Mouse (Mus musculus) lung, embryonic 14.5 days (tissue): ENCODE measurements at regions not wholly inside any gene's neighbourhood (a gene's known extent, or its start where the extent isn't known, plus 50 kb on each side); places are given as distances from the start of the nearest gene placed in this dataset.

Experiments
- ATAC-seq: fragments of 200-750 bp; cut with Nextera tagmentation; 2 replicates; pipeline ENCODE4 v1.8.0; 2017; ENCODE audit warnings: mild to moderate bottlenecking, moderate TSS enrichment, moderate library complexity; ENCODE audit not compliant: insufficient read depth
- DNase-seq: peaks from one replicate; pipeline ENCODE4 v3.0.0-alpha.2; 2015
- H3K27ac ChIP-seq: fragments of 300-500 bp; sonication (generic); 2 replicates; pipeline ENCODE4 v1.5.1; 2014; ENCODE audit warnings: low read depth, mild to moderate bottlenecking, moderate library complexity
- H3K27me3 ChIP-seq: fragments of 300-500 bp; sonication (generic); 2 replicates; pipeline ENCODE4 v1.6.1; 2014; ENCODE audit warnings: low read length, control low read depth; ENCODE audit not compliant: insufficient read depth
- H3K36me3 ChIP-seq: fragments of 300-500 bp; sonication (generic); 2 replicates; pipeline ENCODE4 v1.6.1; 2014; ENCODE audit warnings: control low read depth; ENCODE audit not compliant: insufficient read depth
- H3K4me1 ChIP-seq: fragments of 300-500 bp; sonication (generic); 2 replicates; pipeline ENCODE4 v1.6.1; 2014; ENCODE audit warnings: antibody characterized with exemption, control low read depth; ENCODE audit not compliant: insufficient read depth
- H3K4me2 ChIP-seq: fragments of 300-500 bp; sonication (generic); 2 replicates; pipeline ENCODE4 v1.6.1; 2014; ENCODE audit warnings: mild to moderate bottlenecking
- H3K4me3 ChIP-seq: fragments of 300-500 bp; sonication (generic); 2 replicates; pipeline ENCODE4 v1.5.1; 2014; ENCODE audit warnings: low read depth, low read length
- H3K9ac ChIP-seq: fragments of 300-500 bp; sonication (generic); 2 replicates; pipeline ENCODE4 v1.6.1; 2014
- H3K9me3 ChIP-seq: fragments of 300-500 bp; sonication (generic); 2 replicates; pipeline ENCODE4 v1.6.1; 2016; ENCODE audit warnings: low read depth, low read length, control low read depth
- CTCF ChIP-seq: IDR thresholded peaks from 2 replicates; pipeline ENCODE4 v1.5.1; 2016; ENCODE audit warnings: antibody characterized with exemption, low read depth
- WGBS: fragments of 180-500 bp; shearing (Covaris S2); extraction: QIAGEN DNeasy Blood & Tissue Kit; methylation state at CpG from one replicate; pipeline ENCODE4 v1.1.7; 2014; 5-methylcytosine and 5-hydroxymethylcytosine counted together

DNA sequence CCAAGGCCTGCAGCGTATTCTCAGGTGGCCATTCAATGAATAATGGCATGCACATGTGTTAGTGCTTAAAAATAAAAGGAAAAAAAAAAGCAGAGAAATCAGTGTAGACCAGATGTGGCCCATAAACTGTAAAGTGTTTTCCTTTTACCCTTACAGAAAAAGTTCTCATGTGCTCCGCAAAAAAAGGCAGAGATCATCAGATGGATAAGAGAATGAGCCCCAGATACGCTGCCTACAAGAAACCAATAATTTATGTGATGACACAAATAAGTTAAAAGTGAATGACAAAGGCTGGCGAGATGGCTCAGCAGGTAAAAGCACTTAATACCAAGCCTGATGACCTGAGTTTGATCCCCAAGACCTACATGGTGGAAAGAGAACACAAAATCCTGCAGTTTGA, 70.5 kb upstream of the Eln start:
- DNase-seq (no peak), ATAC-seq (no peak)
- no peaks in the 10 kb centered on the region for H3K36me3 ChIP-seq
- H3K4me1 ChIP-seq = no peaks in the 10 kb centered on the region
- 80% methylated on average over 4 of the region's 4 CpGs for WGBS
- H3K27ac ChIP-seq = no peak overlapping the region
- H3K9ac ChIP-seq = no peak overlapping the region
- no peak overlapping the region for H3K4me2 ChIP-seq
- H3K9me3 ChIP-seq = peaks cover 4% of the 10 kb centered on the region; the same call in 1 of the 2 replicates
- no peaks in the 10 kb centered on the region for H3K27me3 ChIP-seq
- TF ChIP-seq CTCF = no peak
- no peak overlapping the region for H3K4me3 ChIP-seq

DNA sequence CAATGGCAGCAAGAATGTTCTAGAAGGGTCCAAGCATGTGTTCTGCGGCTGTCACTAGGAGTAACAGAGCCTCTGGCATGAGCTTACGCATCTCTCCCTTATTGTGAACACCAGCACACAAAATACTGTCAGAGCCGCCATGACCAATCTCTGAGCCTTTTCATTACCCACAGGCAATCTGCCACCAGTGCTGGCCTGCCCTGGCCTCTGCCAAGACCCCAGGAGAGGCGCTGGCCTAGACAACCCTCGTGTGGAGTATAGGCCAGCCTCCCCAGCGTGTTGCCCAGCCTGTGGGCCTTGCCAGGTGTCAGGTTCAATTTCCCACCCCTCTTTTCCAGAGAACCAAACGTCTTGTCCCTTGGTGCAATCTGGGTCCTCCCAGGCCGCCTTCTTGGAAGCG, 62.0 kb upstream of the Eln start:
- no peak for TF ChIP-seq CTCF
- ATAC-seq (no peak), DNase-seq (no peak)
- Histone ChIP-seq H3K27me3 (no peaks in the 10 kb centered on the region), H3K9me3 (peaks cover 6% of the 10 kb centered on the region; the same call in 1 of the 2 replicates), H3K4me3 (no peak overlapping the region), H3K36me3 (no peaks in the 10 kb centered on the region), H3K9ac (no peak overlapping the region), H3K27ac (no peak overlapping the region), H3K4me2 (no peak overlapping the region), H3K4me1 (no peaks in the 10 kb centered on the region)
- WGBS = 75% methylated on average over 9 of the region's 9 CpGs

GRCm38 (mm10) chr5:134804291-134805049, 57.3 kb upstream of the Eln start:
- no peak overlapping the region for H3K4me2 ChIP-seq
- no peaks in the 10 kb centered on the region for H3K27me3 ChIP-seq
- 90% methylated on average over 20 of the region's 20 CpGs for WGBS
- ATAC-seq (no peak), DNase-seq (no peak)
- H3K4me1 ChIP-seq = no peaks in the 10 kb centered on the region
- H3K4me3 ChIP-seq = no peak overlapping the region
- no peak overlapping the region for H3K27ac ChIP-seq
- TF ChIP-seq CTCF = peak; percentile 45
- no peak overlapping the region for H3K9ac ChIP-seq
- no peaks in the 10 kb centered on the region for H3K36me3 ChIP-seq
- H3K9me3 ChIP-seq = peaks cover 6% of the 10 kb centered on the region; the same call in 1 of the 2 replicates

- Histone ChIP-seq H3K9me3 (peaks cover 6% of the 10 kb centered on the region; the same call in 1 of the 2 replicates), H3K4me2 (no peak overlapping the region), H3K36me3 (no peaks in the 10 kb centered on the region), H3K4me3 (no peak overlapping the region), H3K27ac (no peak overlapping the region), H3K4me1 (peaks cover 4% of the 10 kb centered on the region; the same call in 1 of the 2 replicates), H3K27me3 (no peaks in the 10 kb centered on the region), H3K9ac (no peak overlapping the region)
- ATAC-seq (no peak), DNase-seq (no peak)
- no peak for TF ChIP-seq CTCF
- 75% methylated on average over 11 of the region's 11 CpGs for WGBS
Observed at GRCm38 (mm10) chr5:134802161-134802719, 55.1 kb upstream of the Eln start.

DNA sequence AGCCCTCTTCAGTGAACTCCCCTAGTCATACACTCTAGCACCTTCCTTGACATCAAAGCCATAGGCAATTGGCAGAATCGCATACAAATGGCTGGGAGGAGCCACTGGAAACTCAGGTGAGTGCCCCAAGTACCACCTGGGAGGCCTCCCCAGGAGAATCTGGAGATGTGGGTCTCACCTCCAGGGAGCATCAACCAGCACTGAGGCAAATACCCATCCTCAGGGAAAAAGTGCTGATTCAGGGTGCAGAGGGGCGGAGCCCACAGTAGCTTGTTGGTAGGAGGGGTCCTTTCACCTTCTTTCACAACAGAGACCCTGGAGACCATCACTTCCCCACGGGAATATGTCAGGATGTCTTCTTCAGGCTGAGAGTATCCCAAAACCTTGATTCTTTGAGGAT, 53.4 kb upstream of the Eln start:
- no peak for ATAC-seq
- H3K36me3 ChIP-seq = no peaks in the 10 kb centered on the region
- no peaks in the 10 kb centered on the region for H3K27me3 ChIP-seq
- H3K4me3 ChIP-seq = no peak overlapping the region
- no peak overlapping the region for H3K4me2 ChIP-seq
- DNase-seq = no peak
- no peak overlapping the region for H3K9ac ChIP-seq
- WGBS = 79% methylated on average over 3 of the region's 3 CpGs
- peaks cover 6% of the 10 kb centered on the region; the same call in 1 of the 2 replicates for H3K9me3 ChIP-seq
- no peak overlapping the region for H3K27ac ChIP-seq
- peaks cover 4% of the 10 kb centered on the region; the same call in 1 of the 2 replicates for H3K4me1 ChIP-seq
- no peak for TF ChIP-seq CTCF

GRCm38 (mm10) chr5:134799911-134800310, 52.8 kb upstream of the Eln start:
- H3K27me3 ChIP-seq = no peaks in the 10 kb centered on the region
- ATAC-seq (no peak), DNase-seq (no peak)
- H3K36me3 ChIP-seq = no peaks in the 10 kb centered on the region
- peaks cover 6% of the 10 kb centered on the region; the same call in 1 of the 2 replicates for H3K9me3 ChIP-seq
- H3K4me2 ChIP-seq = no peak overlapping the region
- TF ChIP-seq CTCF = no peak
- H3K4me1 ChIP-seq = peaks cover 4% of the 10 kb centered on the region; the same call in 1 of the 2 replicates
- H3K27ac ChIP-seq = no peak overlapping the region
- H3K9ac ChIP-seq = no peak overlapping the region
- H3K4me3 ChIP-seq = no peak overlapping the region

DNA sequence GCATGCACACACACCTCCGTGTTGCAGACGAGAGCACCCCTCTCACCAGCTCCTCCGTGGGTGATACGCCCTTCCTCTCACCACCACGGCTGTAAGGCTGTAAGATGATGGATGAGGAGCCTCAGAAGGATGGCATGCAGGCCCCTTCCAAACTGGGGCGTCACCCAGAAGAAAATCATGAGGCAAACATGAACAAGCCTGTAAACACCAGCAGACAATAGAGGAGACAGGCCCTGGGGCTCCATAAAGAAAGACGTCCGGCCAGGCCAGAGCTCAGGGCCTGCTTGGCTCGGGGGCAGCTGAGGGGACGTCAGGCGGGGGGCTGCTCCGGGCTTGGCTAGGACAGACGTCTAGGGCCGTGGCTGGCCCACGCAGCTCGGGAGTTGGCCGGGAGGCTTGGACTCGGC, 50.6 kb upstream of the Eln start:
- ATAC-seq (peak; percentile 75), DNase-seq (peak; percentile 48)
- Histone ChIP-seq H3K9me3 (no peaks in the 10 kb centered on the region), H3K9ac (peak overlapping the region; percentile 18), H3K27ac (peak overlapping the region; percentile 59; the same call in 1 of the 2 replicates), H3K36me3 (no peaks in the 10 kb centered on the region), H3K4me3 (no peak overlapping the region), H3K4me1 (peaks cover 4% of the 10 kb centered on the region; the same call in 1 of the 2 replicates), H3K27me3 (no peaks in the 10 kb centered on the region), H3K4me2 (0 out of 2 replicates have a peak overlapping the region, but pooled peaks have one; percentile 16)
- TF ChIP-seq CTCF = no peak
- 21% methylated on average over 18 of the region's 18 CpGs for WGBS
